Mouse (Mus musculus) embryonic facial prominence, embryonic 11.5 days (tissue): ENCODE measurements at regions not wholly inside any gene's neighbourhood (a gene's known extent, or its start where the extent isn't known, plus 50 kb on each side); places are given as distances from the start of the nearest gene placed in this dataset.

Source experiments
- ATAC-seq: fragments of 200-750 bp; cut with Nextera tagmentation; replicated peaks from 2 replicates; pipeline ENCODE4 v1.8.0; 2017; ENCODE audit warnings: low read depth; ENCODE audit not compliant: insufficient number of reproducible peaks, low FRiP score, low TSS enrichment
- DNase-seq: peaks from one replicate; pipeline ENCODE4 v3.0.0-alpha.2; 2015; ENCODE audit warnings: low spot score
- H3K27ac ChIP-seq: fragments of 300-500 bp; sonication (generic); replicated peaks from 2 replicates; pipeline ENCODE4 v1.5.1; 2014; ENCODE audit warnings: mild to moderate bottlenecking, low read depth, low read length, control low read depth
- H3K27me3 ChIP-seq: fragments of 300-500 bp; sonication (generic); 2 replicates; pipeline ENCODE4 v1.6.1; 2014; ENCODE audit warnings: mild to moderate bottlenecking, low read length, moderate library complexity, mixed read lengths; ENCODE audit not compliant: control insufficient read depth, insufficient read depth
- H3K36me3 ChIP-seq: fragments of 300-500 bp; sonication (generic); replicated peaks from 2 replicates; pipeline ENCODE4 v1.6.1; 2014; ENCODE audit warnings: low read depth, mild to moderate bottlenecking, low read length, moderate library complexity, mixed read lengths; ENCODE audit not compliant: control insufficient read depth, insufficient read depth
- H3K4me1 ChIP-seq: fragments of 300-500 bp; sonication (generic); 2 replicates; pipeline ENCODE4 v1.6.1; 2014; ENCODE audit warnings: low read length, mixed read lengths; ENCODE audit not compliant: control insufficient read depth, insufficient read depth
- H3K4me2 ChIP-seq: fragments of 300-500 bp; sonication (generic); 2 replicates; pipeline ENCODE4 v1.6.1; 2014; ENCODE audit warnings: low read depth, mild to moderate bottlenecking, control low read depth, low read length, moderate library complexity
- H3K4me3 ChIP-seq: fragments of 300-500 bp; sonication (generic); 2 replicates; pipeline ENCODE4 v1.5.1; 2014; ENCODE audit warnings: low read depth, low read length, control low read depth
- H3K9ac ChIP-seq: fragments of 300-500 bp; sonication (generic); replicated peaks from 2 replicates; pipeline ENCODE4 v1.6.1; 2014; ENCODE audit warnings: mild to moderate bottlenecking, control low read depth, low read length
- H3K9me3 ChIP-seq: fragments of 300-500 bp; sonication (generic); replicated peaks from 2 replicates; pipeline ENCODE4 v1.6.1; 2016; ENCODE audit warnings: mild to moderate bottlenecking, low read length, inconsistent platforms, mixed read lengths; ENCODE audit not compliant: control insufficient read depth
- WGBS: fragments of 180-500 bp; shearing (Covaris S2); extraction: QIAGEN DNeasy Blood & Tissue Kit; methylation state at CpG from one replicate; pipeline ENCODE4 v1.1.7; 2014; 5-methylcytosine and 5-hydroxymethylcytosine counted together

DNA sequence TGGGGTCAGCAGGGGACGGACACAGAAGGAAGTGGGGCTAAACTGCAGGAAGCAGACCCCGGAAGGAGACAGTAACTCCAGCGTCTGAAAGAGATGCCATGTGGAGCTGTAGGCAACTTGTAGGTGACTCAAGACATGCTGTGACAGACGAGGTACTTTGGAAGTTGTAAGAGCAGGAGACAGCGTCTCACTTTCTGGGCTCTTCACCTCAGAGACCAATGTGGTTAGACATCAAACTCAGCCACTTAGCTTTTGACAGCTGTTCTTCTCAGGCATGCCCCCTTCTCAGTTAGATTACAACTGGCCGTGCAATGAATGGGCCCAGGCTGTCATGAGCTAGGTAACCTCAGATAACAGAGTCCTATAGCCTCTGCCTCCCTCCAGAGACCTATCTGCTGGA is 159.3 kb upstream of the Id2 start:
- Histone ChIP-seq H3K36me3 (no peaks in the 10 kb centered on the region), H3K27ac (no peak overlapping the region), H3K9me3 (no peaks in the 10 kb centered on the region), H3K4me2 (no peak overlapping the region), H3K4me1 (no peaks in the 10 kb centered on the region; the same call in 1 of the 2 replicates), H3K27me3 (no peaks in the 10 kb centered on the region), H3K4me3 (no peak overlapping the region), H3K9ac (no peak overlapping the region)
- ATAC-seq (no peak), DNase-seq (no peak)
- 75% methylated on average over 6 of the region's 6 CpGs for WGBS

DNA sequence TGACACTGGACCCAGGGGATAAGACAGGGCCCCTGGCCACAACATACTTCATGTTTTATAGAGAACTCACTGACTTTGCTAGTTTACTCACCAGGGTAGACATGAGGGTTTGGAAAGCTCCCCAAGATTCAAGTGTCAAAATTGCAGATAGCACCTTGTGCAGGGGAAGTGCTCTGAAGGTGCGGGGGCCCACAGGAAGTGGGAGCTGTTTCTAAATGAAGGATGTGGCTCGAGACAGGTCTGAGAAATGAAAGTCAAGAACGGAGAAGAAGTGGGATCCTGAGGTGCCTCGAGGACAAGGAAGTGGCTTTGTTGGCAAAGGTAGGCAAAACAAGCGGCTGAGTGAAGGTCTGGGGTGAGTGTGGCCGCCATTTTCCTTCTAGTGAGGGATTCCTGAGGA is 157.8 kb upstream of the Id2 start:
- no peaks in the 10 kb centered on the region for H3K27me3 ChIP-seq
- 86% methylated on average over 6 of the region's 6 CpGs for WGBS
- no peak overlapping the region for H3K27ac ChIP-seq
- DNase-seq = no peak
- no peak overlapping the region for H3K9ac ChIP-seq
- no peaks in the 10 kb centered on the region for H3K36me3 ChIP-seq
- no peak overlapping the region for H3K4me2 ChIP-seq
- no peak overlapping the region for H3K4me3 ChIP-seq
- no peak for ATAC-seq
- no peaks in the 10 kb centered on the region for H3K9me3 ChIP-seq
- H3K4me1 ChIP-seq = no peaks in the 10 kb centered on the region; the same call in 1 of the 2 replicates

DNA sequence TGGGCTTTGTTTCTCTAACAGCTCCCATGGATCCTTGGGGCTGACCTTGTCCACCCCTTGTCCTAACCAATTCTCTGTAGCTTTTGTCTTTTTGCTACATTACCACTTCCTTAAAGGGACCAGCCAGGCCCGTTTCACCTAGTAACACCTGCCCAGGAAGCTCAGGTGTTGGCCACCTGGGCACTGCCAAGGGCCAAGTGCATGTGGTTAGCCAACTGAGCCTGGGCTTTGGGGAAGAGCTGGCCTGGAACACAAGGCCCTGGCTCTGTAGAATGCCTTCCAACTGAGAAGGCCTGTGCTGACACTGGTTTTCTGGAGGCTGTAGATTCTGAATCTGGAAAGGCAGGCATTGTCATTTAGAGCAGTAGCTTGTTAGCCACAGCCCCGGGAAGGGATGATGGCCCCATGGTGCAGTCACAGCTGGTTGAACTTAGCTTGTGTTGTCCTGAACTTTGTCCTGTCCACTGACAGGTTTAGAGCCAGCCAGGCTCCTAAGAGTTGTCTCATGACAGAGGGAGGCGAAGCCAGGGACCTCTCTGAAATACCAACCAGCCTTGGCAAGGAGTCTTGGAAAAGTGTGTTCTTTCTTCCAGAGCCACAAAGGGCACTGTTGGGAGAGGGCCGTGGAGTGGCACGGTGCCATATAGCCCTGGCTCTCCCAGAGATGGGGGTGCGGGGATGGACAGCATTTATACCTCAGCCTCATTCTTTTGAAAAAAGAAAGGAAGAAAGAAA is 156.0 kb upstream of the Id2 start:
- ATAC-seq (no peak), DNase-seq (no peak)
- no peak overlapping the region for H3K27ac ChIP-seq
- no peak overlapping the region for H3K4me2 ChIP-seq
- no peaks in the 10 kb centered on the region for H3K9me3 ChIP-seq
- no peak overlapping the region for H3K9ac ChIP-seq
- no peak overlapping the region for H3K4me3 ChIP-seq
- peaks cover 2% of the 10 kb centered on the region; the same call in 1 of the 2 replicates for H3K4me1 ChIP-seq
- H3K27me3 ChIP-seq = no peaks in the 10 kb centered on the region
- WGBS = 91% methylated on average over 6 of the region's 6 CpGs
- H3K36me3 ChIP-seq = no peaks in the 10 kb centered on the region

DNA sequence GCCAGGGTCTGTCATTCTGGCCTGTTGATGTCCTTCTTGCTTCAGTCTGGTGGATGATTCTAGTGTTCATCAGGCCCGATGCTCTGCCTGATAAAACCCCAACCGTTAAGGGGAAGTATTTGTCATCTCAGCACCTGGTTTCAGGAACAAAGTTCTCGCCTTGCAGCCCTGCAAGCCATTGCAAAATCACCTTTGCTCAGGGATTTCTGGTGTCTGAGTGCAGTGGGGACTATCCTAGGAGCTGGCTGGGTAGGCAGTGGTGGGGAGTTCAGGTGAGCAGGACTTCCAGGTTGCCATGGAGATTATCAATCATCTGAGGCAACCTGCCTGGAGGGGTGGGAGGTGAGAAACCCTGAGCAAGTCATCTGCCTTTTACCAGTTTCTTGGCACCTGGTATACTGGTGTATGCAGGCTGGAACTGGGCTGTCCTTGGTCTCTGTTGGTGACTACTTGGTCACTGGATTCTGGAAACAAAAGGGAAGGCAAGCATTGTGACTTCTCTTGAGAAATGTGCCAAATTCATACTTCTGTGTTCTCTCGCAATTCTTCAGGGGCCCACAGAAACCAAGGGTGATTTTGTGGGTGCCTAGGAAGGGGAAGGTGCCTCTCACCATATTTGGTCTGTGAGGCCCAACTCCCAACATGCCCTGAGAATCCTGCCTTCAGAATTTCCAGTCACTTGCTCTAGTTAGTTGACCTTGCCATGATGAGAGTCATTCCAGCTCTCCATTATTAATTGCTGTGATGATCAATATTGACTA is 154.7 kb upstream of the Id2 start:
- Histone ChIP-seq H3K36me3 (no peaks in the 10 kb centered on the region), H3K9ac (no peak overlapping the region), H3K4me2 (no peak overlapping the region), H3K9me3 (no peaks in the 10 kb centered on the region), H3K27ac (no peak overlapping the region), H3K4me3 (no peak overlapping the region), H3K27me3 (no peaks in the 10 kb centered on the region), H3K4me1 (peaks cover 2% of the 10 kb centered on the region; the same call in 1 of the 2 replicates)
- 76% methylated on average over 4 of the region's 4 CpGs for WGBS
- ATAC-seq = no peak
- no peak for DNase-seq

DNA sequence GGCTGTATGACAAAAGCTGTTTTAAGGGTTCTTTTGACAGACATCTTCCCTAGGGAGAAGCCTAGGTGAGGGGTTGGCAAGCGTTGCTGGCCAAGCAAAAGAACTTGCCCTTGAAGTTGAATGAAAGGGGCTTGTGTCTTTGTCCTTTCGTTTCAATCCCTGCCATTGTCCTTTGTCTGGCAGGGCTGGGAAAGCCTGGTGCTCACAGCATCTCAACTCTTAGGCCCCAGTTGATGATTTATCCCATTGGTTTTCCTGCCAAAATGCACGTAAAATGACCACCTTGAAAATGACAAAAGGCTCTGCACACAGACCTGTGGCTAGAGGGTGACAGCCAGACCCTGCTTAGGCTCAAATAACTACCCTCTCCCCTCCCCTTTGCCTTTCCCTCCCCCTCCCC is 153.9 kb upstream of the Id2 start:
- no peak for ATAC-seq
- H3K9me3 ChIP-seq = no peaks in the 10 kb centered on the region

DNA sequence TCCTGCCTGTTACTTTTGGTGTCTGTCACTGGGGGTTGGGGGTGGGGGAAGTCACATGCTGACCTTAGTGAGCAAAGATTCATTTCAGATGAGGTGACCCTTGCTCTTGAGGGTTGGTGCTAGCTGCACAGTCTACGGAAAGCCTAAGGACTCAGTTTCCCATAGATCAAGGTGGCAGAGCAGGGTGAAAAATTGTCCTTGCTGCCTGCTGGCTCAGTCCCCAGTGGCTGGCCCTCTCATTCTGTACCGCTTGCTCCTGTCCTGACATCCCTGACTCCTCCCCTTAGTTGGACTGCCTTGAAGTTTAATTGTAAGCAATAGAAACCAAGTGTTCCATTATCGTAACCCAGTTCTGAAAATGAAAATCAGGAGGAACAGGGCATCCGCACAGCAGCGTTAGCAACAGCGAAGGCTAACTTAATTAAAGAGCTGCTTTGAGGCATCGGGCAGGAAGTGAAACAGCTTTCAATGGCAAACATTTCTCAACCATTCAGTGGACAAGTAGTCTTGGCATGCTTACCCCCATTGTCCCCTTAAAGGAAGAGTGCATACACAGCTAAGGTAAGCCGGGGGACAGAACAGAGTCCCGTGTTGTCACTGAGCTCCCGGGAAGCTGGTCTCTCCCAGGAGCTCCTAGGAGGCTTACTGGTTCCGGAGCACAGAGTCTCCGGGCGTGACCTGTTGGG is 151.9 kb upstream of the Id2 start:
- H3K9me3 ChIP-seq = no peaks in the 10 kb centered on the region
- no peaks in the 10 kb centered on the region for H3K36me3 ChIP-seq
- WGBS = 53% methylated on average over 13 of the region's 13 CpGs
- H3K27ac ChIP-seq = no peak overlapping the region
- no peak overlapping the region for H3K4me3 ChIP-seq
- no peak overlapping the region for H3K4me2 ChIP-seq
- ATAC-seq (no peak), DNase-seq (peak; percentile 31)
- H3K9ac ChIP-seq = no peak overlapping the region
- H3K27me3 ChIP-seq = no peaks in the 10 kb centered on the region
- peaks cover 2% of the 10 kb centered on the region; the same call in 1 of the 2 replicates for H3K4me1 ChIP-seq

More for the DNA sequence above, 153.9 kb upstream of the Id2 start:
- H3K27ac ChIP-seq = no peak overlapping the region
- DNase-seq = no peak
- 38% methylated on average over 3 of the region's 3 CpGs for WGBS
- no peaks in the 10 kb centered on the region for H3K27me3 ChIP-seq
- no peaks in the 10 kb centered on the region for H3K36me3 ChIP-seq
- H3K4me2 ChIP-seq = no peak overlapping the region
- H3K4me1 ChIP-seq = peaks cover 2% of the 10 kb centered on the region; the same call in 1 of the 2 replicates
- no peak overlapping the region for H3K9ac ChIP-seq
- H3K4me3 ChIP-seq = no peak overlapping the region

DNA sequence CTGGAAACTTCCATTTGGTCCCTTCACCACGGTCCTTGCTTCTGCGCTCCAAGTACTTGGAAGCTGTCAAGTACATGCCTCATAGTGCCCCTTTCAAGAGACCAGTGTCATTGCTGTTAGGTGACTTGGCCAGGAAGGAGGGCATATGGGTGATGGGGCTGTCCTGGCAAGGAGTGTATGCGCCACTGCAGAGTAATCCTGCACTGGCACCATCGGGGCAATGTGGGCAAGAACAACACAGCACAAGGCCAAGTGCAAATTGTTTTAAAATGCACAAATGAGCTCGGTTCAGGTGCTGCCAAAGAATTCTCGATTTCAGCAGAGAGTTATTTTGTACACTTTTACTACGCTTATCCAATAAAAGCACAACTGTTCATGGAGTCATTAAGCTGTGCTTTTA is 149.6 kb upstream of the Id2 start:
- WGBS = 89% methylated on average over 7 of the region's 7 CpGs
- ATAC-seq (no peak), DNase-seq (no peak)
- H3K9me3 ChIP-seq = no peaks in the 10 kb centered on the region
- H3K27me3 ChIP-seq = no peaks in the 10 kb centered on the region
- H3K9ac ChIP-seq = no peak overlapping the region
- peaks cover 2% of the 10 kb centered on the region; the same call in 1 of the 2 replicates for H3K4me1 ChIP-seq
- no peak overlapping the region for H3K27ac ChIP-seq
- H3K4me3 ChIP-seq = no peak overlapping the region
- H3K36me3 ChIP-seq = no peaks in the 10 kb centered on the region
- no peak overlapping the region for H3K4me2 ChIP-seq

DNA sequence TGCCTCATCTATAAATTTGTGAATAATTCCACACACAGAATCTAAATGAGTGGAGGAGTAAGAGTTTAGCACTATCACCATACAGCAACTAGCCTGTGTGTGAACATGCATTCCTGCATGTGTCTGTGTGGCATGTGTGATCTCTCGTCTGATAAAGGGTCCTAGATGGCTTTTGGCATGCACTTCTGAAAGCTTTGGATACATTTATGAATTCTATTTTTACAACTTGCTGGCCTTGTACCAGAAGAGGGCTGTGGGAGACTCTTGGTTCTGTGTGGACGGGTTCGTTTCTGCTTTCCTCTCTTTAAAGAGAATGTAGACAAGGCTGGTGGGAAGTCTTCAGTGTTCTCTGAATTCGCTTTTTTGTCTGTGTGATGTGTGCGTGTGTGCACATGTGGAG is 148.7 kb upstream of the Id2 start:
- no peak overlapping the region for H3K4me3 ChIP-seq
- no peaks in the 10 kb centered on the region for H3K27me3 ChIP-seq
- H3K27ac ChIP-seq = no peak overlapping the region
- H3K9ac ChIP-seq = no peak overlapping the region
- no peaks in the 10 kb centered on the region for H3K36me3 ChIP-seq
- no peak for DNase-seq
- H3K4me1 ChIP-seq = 0 out of 2 replicates have a peak, but pooled peaks cover 2% of the 10 kb centered on the region
- 87% methylated on average over 5 of the region's 5 CpGs for WGBS
- H3K9me3 ChIP-seq = no peaks in the 10 kb centered on the region
- H3K4me2 ChIP-seq = no peak overlapping the region
- no peak for ATAC-seq
